Mouse (Mus musculus) T-cell, adult 2 months (primary cell): ENCODE data around the gene Caskin2.
A peak's percentile ranks its signal among the peaks of the same experiment; 100 is the strongest.
"Not testable (repeated sequence)": the region's sequence is repeated elsewhere in the genome, so short reads cannot be mapped to it uniquely, and the experiment has no call there.

Experiments used
- DNase-seq: peaks from one replicate; pipeline ENCODE4 v3.0.0; 2022; ENCODE audit warnings: low spot score

Caskin2 gene

GRCm38 (mm10) chr11:115765103-115765606, 48.3 kb downstream of the Caskin2 start, which contains the start of gene Tmem94:
TSS of gene Tmem94 (plus strand) at chr11:115765433.
- peak; percentile 97 for DNase-seq

GRCm38 (mm10) chr11:115764698-115765097, 48.7 kb downstream of the Caskin2 start:
- DNase-seq = no peak

GRCm38 (mm10) chr11:115762176-115762575, 51.3 kb downstream of the Caskin2 start:
- not testable (repeated sequence) for DNase-seq

- no peak for DNase-seq
Measured at GRCm38 (mm10) chr11:115753485-115753884, 60.0 kb downstream of the Caskin2 start.

GRCm38 (mm10) chr11:115752653-115753052, 60.8 kb downstream of the Caskin2 start:
- DNase-seq = no peak

- peak; percentile 39 for DNase-seq
Measured at GRCm38 (mm10) chr11:115751725-115752124, 61.7 kb downstream of the Caskin2 start.

- DNase-seq = no peak
Measured at GRCm38 (mm10) chr11:115749834-115750233, 63.6 kb downstream of the Caskin2 start.
